Mouse (Mus musculus) heart, adult 9 months (tissue): ENCODE measurements around the gene Igfbp1.

Experiments
- DNase-seq, 2 experiments: peaks; one replicate each; pipeline ENCODE4 v3.0.0; 2022; ENCODE audit warnings: low spot score in 2 of 2

Gene Igfbp1

DNA sequence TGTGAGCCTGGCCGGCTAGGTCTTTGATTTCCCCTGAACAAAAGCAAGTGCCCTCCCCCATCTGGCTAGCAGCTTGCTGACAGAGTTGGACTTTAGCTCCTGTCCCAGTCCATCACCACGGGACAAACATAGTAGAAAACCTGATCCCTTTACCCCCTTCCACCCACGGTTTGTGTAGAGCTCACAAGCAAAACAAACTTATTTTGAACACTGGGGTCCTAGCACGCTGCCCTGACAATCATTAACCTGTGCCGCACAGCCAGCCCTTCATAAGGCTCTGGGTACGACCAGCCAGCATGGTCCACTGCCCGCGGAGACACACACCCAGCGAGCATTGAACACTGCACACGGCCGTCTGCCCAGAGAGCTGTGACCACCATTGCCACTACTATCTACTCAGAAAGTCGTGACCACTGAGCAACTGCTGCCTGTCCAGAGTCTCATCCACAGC, at the start of gene Igfbp1:
Gene Igfbp1, plus strand, starts transcription at position 292 of the 451 bp plus-strand sequence.
- no peak for DNase-seq

GRCm38 (mm10) chr11:7147945-7148344, 49.6 kb upstream of the Igfbp1 start:
- DNase-seq: no peak

DNA sequence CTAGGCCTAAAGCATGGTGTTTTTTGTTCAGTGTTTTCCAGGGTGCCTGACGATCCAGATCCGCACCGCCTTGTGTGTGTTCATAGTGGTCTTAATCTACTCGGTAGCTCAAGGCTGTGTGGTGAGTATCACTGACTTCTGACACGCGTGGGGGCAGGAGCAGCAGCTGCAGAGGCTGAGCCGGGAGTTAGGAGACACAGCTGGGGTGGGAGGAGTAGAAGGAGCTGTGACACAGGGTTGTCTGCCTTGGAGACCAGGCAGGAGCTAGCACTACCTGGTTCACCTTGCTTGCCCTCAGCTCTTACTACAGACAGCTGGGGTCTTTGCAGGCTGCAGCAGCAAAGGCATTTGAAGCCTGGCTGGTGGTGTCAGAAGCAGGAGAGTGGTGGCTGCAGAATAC, 48.1 kb upstream of the Igfbp1 start:
- no peak for DNase-seq

GRCm38 (mm10) chr11:7150511-7150910, 47.1 kb upstream of the Igfbp1 start:
- DNase-seq: no peak

- no peak for DNase-seq
These were observed 45.2 kb upstream of the Igfbp1 start for GRCm38 (mm10) chr11:7152371-7152770.

GRCm38 (mm10) chr11:7153081-7153480, 44.5 kb upstream of the Igfbp1 start:
- no peak for DNase-seq

- DNase-seq: no peak
These were observed 41.2 kb upstream of the Igfbp1 start for GRCm38 (mm10) chr11:7156427-7156826.

GRCm38 (mm10) chr11:7158196-7158595, 39.4 kb upstream of the Igfbp1 start:
- no peak for DNase-seq

DNA sequence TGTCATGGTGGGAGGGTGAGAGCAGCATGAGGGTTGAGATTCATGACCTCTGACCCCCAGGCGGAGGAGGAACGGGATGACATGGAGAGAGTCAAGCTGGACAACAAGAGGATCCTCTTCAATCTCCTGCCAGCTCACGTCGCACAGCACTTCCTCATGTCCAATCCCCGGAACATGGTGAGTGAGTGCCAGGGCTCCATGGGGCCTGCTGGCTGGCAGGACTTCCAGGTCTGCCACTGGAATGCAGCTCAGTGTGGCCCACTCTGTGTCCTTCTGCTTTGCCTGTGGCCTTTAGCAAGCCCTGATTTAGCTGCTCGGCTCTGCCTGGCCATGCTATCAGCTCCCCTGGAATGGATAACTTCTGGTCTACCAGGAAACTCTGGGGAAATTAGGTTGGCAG, 37.4 kb upstream of the Igfbp1 start:
- no peak for DNase-seq

GRCm38 (mm10) chr11:7160637-7161101, 36.9 kb upstream of the Igfbp1 start:
- no peak for DNase-seq

- no peak for DNase-seq
These were observed 35.9 kb upstream of the Igfbp1 start for GRCm38 (mm10) chr11:7161502-7162174.

DNA sequence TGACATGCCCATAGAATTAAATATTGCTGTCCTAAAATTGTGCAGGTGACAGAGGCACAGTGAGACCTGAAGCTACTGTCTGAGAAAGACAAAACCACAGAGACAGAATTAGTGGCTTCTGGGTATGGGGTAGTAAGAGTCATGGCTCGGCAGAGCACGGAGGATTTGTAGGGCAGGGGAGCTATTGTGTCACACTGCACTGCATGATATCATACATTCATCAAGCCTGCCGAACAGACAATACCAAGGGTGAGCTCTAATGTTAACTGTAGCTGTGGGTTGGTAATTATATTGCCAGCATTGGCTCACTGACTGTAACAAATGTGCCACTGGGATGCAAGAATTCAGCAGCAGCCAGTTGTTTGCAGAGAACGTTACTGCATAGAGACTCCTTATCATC, 33.2 kb upstream of the Igfbp1 start:
- DNase-seq: no peak

DNA sequence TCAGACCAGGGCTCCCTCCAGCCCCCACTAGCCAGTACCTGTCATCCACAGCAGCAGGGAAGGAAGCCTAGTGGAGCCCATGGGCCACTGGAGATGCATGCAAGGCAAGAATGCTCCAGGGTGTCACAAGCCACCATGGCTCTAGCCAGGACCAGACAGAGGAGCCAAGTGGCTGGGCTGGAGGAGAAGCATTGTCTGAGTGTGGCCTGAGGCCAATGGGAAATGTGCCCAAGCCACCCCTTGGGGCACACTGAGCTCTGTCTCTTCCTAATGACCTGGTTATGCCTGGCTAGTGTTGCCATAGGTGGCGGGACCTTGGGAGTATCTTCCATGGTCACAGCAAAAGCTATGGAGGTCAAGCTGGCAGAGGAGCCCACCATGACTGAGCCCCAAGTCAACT, 27.9 kb upstream of the Igfbp1 start:
- no peak for DNase-seq

DNA sequence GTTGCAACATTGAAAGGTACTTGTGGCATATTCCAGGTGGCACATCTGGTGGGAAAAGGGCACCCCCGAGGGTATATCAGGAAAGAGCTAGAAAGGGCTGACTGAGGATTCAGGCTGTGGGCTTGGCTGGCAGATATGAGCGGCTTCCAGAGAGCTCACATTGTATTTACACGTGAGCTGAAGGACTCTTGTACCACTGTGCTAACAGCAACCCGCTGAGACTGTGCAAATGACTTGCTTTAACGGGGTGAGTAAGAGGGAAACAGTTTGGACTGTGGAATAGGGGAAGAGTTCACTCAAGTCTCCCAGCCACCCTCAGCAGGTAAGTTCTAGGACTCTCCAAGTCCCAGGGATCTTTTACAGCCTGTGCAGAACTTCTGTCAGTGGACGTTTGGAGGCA, 23.9 kb upstream of the Igfbp1 start:
- DNase-seq: no peak

- DNase-seq: no peak
These were observed 18.9 kb upstream of the Igfbp1 start for GRCm38 (mm10) chr11:7178724-7179123.

DNA sequence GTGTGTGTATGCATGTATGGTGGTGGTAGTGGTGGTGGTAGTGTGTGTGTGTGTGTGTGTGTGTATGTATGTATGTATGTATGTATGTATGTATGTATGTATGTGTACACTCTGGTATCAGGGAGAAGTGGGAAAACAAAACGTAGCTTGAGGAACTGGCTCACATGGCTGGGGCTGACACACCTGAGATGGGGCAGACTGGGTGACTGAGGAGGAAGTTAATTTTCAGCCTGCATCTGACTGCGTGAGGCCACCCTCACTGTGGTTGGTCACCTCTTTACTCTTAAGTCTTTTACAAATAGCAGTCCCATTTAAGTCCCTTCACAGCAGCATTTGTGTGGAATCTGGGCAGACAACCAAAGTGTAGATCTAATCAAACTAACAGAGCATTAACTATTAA, 18.3 kb upstream of the Igfbp1 start:
- no peak for DNase-seq

GRCm38 (mm10) chr11:7182409-7183042, 15.1 kb upstream of the Igfbp1 start:
- DNase-seq: no peak

DNA sequence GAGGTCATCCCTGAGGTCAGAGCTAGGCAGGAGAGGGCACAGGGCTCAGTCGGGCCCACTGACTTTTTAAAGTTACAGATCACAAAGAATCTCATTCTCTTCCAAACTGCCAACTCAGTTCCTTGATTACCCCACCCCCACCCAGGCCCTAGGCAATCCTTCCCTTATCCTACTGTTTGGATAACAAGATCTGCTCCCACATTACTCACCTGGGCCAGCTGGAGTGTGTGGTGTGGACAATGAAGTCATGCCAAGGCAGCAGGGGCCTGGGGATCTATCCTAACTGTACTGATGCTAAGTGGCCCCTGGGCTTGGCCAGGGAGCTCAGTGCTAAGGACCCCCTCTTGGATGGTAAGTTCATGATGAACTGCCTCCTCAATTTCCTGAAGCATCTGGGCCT, 13.2 kb upstream of the Igfbp1 start:
- DNase-seq: no peak

- DNase-seq: no peak
These were observed 10.1 kb upstream of the Igfbp1 start for GRCm38 (mm10) chr11:7187472-7187871.

- DNase-seq: no peak
These were observed 9.1 kb upstream of the Igfbp1 start, which contains the start of gene Gm11985 for GRCm38 (mm10) chr11:7188469-7188868. Gene Gm11985, minus strand, starts transcription at chr11:7188569.

DNA sequence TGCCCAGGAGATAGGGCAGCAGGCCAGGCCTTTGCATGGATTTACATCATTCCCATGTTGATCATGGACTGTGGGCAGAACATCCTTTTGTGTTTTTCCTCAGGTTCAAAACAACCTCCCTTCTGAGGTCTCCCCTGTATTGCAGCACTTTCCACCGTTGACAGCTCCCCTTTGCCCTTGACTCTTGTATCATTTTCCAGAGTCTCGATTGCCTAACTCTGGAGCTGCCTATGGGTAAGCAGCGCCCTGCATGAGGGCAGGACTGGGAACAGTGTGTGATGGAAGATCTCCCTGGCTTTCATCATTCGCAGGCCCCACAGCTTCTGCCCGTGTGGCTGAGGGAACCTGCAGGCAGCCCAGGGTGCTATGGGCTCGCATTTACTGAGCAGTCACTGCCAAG, 4.9 kb upstream of the Igfbp1 start:
- no peak for DNase-seq

- DNase-seq: no peak
These were observed 4.4 kb upstream of the Igfbp1 start for GRCm38 (mm10) chr11:7193134-7193533.
